Mouse (Mus musculus): ENCODE data around the gene Iqsec1.

DNA sequence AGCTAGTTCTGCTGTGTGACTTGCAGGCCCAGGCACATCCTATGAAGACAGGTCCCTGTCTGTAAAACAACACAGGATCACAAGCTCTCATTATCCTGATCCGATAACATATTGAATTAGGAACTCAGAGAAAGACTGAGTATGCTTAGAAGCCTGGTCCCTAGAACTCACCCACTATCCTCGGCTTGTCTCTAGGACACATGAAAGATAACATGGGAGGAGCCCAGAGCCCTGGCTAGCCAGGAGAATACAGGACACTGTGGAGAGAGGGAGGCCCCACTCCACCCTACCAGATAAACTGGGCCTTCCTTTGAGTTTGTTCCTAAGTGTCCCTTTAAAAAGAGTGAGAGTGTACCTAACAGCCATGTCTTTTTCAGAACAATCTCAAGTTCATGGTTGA, 328.6 kb downstream of the Iqsec1 start:
- TF ChIP-seq CTCF (IDR thresholded peaks at IDR 0.05; ENCODE audit: extremely low read depth, insufficient read length, insufficient replicate concordance, low read depth, low read length), result no peak
- no peak for TF ChIP-seq POLR2A (IDR thresholded peaks at IDR 0.05; ENCODE audit: low read depth, low read length)
